Mouse (Mus musculus) thymus, postnatal 0 days (tissue): Measurements from ENCODE around the gene Arhgef12. TPM values are rescaled to one million over a fixed set of nuclear protein-coding genes. Genes with fewer than 3 reads are reported as not detected.

ENCODE experiments used
- DNase-seq: peaks from one replicate; pipeline ENCODE4 v3.0.0-alpha.2; 2015; ENCODE audit warnings: low spot score
- polyA plus RNA-seq: library from polyadenylated mRNA; unstranded; fragments of >200 nt; fragmentation: Nextera tagmentation; extraction: Ambion mirVana; gene quantifications from 2 replicates; pipeline ENCODE4 v1.2.1, GENCODE M21; 2015

The Arhgef12 gene
- polyA plus RNA-seq, 1 experiment from 2014 or later, result 3.1 TPM

- DNase-seq, result no peak
Observed at GRCm38 (mm10) chr9:43109125-43109524, 2.1 kb upstream of the Arhgef12 start.

- DNase-seq, result no peak
Observed at GRCm38 (mm10) chr9:43108721-43109120, 1.7 kb upstream of the Arhgef12 start.

- DNase-seq, result no peak
Observed at GRCm38 (mm10) chr9:43108081-43108480, 1.0 kb upstream of the Arhgef12 start.

GRCm38 (mm10) chr9:43107555-43107954, 516 bp upstream of the Arhgef12 start:
- no peak for DNase-seq

GRCm38 (mm10) chr9:43106426-43107186, 433 bp downstream of the Arhgef12 start:
- no peak for DNase-seq

GRCm38 (mm10) chr9:43105664-43106361, 1.2 kb downstream of the Arhgef12 start:
- peak; percentile 57 for DNase-seq

- peak; percentile 5 for DNase-seq
Observed at GRCm38 (mm10) chr9:43104873-43105663, 2.0 kb downstream of the Arhgef12 start.

- no peak for DNase-seq
Observed at GRCm38 (mm10) chr9:43104526-43104872, 2.5 kb downstream of the Arhgef12 start.

- DNase-seq, result no peak
Observed at GRCm38 (mm10) chr9:43103675-43104299, 3.3 kb downstream of the Arhgef12 start.

- no peak for DNase-seq
Observed at GRCm38 (mm10) chr9:43102931-43103330, 4.1 kb downstream of the Arhgef12 start.

GRCm38 (mm10) chr9:43101936-43102595, 5.0 kb downstream of the Arhgef12 start:
- DNase-seq, result no peak

- DNase-seq, result no peak
Observed at GRCm38 (mm10) chr9:43098922-43099321, 8.1 kb downstream of the Arhgef12 start.

GRCm38 (mm10) chr9:43097801-43098557, 9.1 kb downstream of the Arhgef12 start:
- DNase-seq, result no peak

GRCm38 (mm10) chr9:43096337-43096736, 10.7 kb downstream of the Arhgef12 start:
- peak; percentile 61 for DNase-seq

GRCm38 (mm10) chr9:43094828-43095227, 12.2 kb downstream of the Arhgef12 start:
- no peak for DNase-seq

GRCm38 (mm10) chr9:43093803-43094202, 13.2 kb downstream of the Arhgef12 start:
- DNase-seq, result no peak

GRCm38 (mm10) chr9:43085686-43086285, 21.3 kb downstream of the Arhgef12 start:
- no peak for DNase-seq

GRCm38 (mm10) chr9:43084496-43085362, 22.3 kb downstream of the Arhgef12 start:
- DNase-seq, result no peak
